Mouse (Mus musculus) CD8-positive naive resting alpha-beta T cell, adult 2 months (primary cell): ENCODE measurements around the gene Olfml2a.
"Not testable (repeated sequence)": the region's sequence is repeated elsewhere in the genome, so short reads cannot be mapped to it uniquely, and the experiment has no call there.

ENCODE experiments used
- DNase-seq, 2 experiments: peaks; one replicate each; pipeline ENCODE4 v3.0.0; 2022; ENCODE audit warnings: low read depth in 2 of 2, low spot score in 2 of 2

Gene Olfml2a

DNA sequence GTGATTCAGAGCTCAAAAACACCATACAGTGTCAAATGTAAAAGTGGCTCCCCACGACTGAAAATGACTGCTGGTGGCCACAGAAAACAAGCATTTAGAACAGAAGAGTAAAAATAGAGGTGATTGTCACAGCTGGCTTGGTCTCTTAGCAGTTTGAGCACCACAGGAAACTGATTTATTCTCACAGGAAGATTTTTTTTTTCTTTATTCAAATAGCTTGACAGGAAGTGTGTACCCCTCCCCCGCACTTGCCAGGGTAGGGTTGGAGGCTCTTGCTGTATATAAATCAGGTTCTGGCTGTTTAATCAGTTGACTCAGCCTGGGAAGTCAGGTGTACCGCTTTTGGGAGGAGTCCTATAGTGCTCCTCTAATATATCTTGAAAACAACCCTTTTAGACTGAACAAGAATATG, 77.2 kb downstream of the Olfml2a start:
- DNase-seq = peak; percentile 49 to 72

- DNase-seq = not testable (repeated sequence)
These were observed 78.4 kb downstream of the Olfml2a start for GRCm38 (mm10) chr2:39010144-39010543.

- DNase-seq = no peak
These were observed 79.5 kb downstream of the Olfml2a start for GRCm38 (mm10) chr2:39011264-39011663.

DNA sequence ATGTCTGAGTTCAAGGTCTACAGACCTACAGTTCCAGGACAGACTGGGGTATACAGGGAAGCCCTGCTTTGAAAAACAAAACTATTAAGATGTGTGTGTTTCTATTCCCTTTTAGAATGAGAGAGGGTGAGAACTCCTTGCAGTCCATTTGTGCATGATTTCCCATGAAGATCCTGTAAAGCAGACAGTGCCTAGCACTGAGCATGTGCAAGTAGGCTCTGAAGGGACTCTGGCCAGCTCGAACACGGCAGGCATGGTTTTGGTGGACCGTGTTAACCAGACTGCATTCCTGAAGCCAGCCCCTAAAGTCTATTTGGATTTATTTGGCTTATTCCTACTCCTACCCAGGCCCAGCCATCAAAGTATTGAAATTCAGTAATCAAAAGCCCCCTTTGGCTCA, 80.2 kb downstream of the Olfml2a start:
- no peak for DNase-seq

GRCm38 (mm10) chr2:39012768-39013279, 81.0 kb downstream of the Olfml2a start:
- DNase-seq = no peak
